Mouse (Mus musculus) G1E (cell line): ENCODE results near the gene Skiv2l. TPM values are rescaled to one million over a fixed set of nuclear protein-coding genes. Genes with fewer than 3 reads are reported as not detected.

Source experiments
- ATAC-seq: 2 replicates; pipeline ENCODE4 v1.8.0; 2016; ENCODE audit warnings: mild to moderate bottlenecking; ENCODE audit not compliant: insufficient number of reproducible peaks, poor library complexity, low FRiP score, severe bottlenecking; ENCODE audit errors: extremely low read depth
- DNase-seq: peaks from one replicate; pipeline ENCODE4 v3.0.0; 2012; ENCODE audit warnings: low spot score
- H3K27me3 ChIP-seq: 2 replicates; pipeline ENCODE4 v1.6.1; 2012; ENCODE audit warnings: mild to moderate bottlenecking, low read length, inconsistent platforms; ENCODE audit not compliant: insufficient read depth
- H3K36me3 ChIP-seq: replicated peaks from 2 replicates; pipeline ENCODE3; 2012; ENCODE audit warnings: mild to moderate bottlenecking, inconsistent platforms
- H3K4me1 ChIP-seq: 2 replicates; pipeline ENCODE4 v1.6.1; 2012; ENCODE audit warnings: low read depth, low read length, inconsistent platforms, mixed read lengths; ENCODE audit not compliant: insufficient read depth
- H3K4me3 ChIP-seq: 2 replicates; pipeline ENCODE4 v1.5.1; 2012; ENCODE audit warnings: low read depth, mild to moderate bottlenecking, inconsistent platforms, low read length, moderate library complexity, mixed read lengths
- H3K9me3 ChIP-seq: replicated peaks from 2 replicates; pipeline ENCODE4 v1.6.1; 2012; ENCODE audit warnings: inconsistent platforms
- CTCF ChIP-seq: IDR thresholded peaks from 2 replicates; pipeline ENCODE4 v1.5.1; 2012; ENCODE audit warnings: low read depth, low read length, inconsistent platforms, mixed read lengths
- GATA1 ChIP-seq: IDR thresholded peaks from 2 replicates; pipeline ENCODE4 v1.6.1; 2012; ENCODE audit warnings: borderline replicate concordance, low read length, inconsistent platforms, mixed read lengths
- GATA2 ChIP-seq: IDR thresholded peaks from 2 replicates; pipeline ENCODE4 v1.6.1; 2012; ENCODE audit warnings: low read depth, low read length, inconsistent platforms, borderline replicate concordance
- POLR2AphosphoS5 ChIP-seq: IDR thresholded peaks from 2 replicates; pipeline ENCODE4 v1.6.1; 2012; ENCODE audit warnings: low read depth, low read length, inconsistent platforms; ENCODE audit not compliant: insufficient replicate concordance
- TAL1 ChIP-seq: conservative IDR thresholded peaks from 2 replicates; pipeline ENCODE4 v1.6.1; 2012; ENCODE audit warnings: low read depth, low read length, inconsistent platforms, mixed read lengths
- polyA plus RNA-seq: library from polyadenylated mRNA; stranded (reverse); fragments of >175 nt; gene quantifications from 2 replicates; pipeline ENCODE4 v1.2.3, GENCODE M21; 2012
- total RNA-seq, 2 experiments: library from RNA; stranded (forward) in 1 of 2; stranded (reverse) in 1 of 2; fragments of 200-1000 nt in 1 of 2; fragments of >200 nt in 1 of 2; fragmentation: Nextera tagmentation in 1 of 2; gene quantifications; 2 replicates each; pipeline ENCODE4 v1.2.3; 2014 to 2017

Gene Skiv2l
- total RNA-seq (2014; fragmentation: Nextera tagmentation): 25.8 and 37.9 TPM in 2 replicates
- 43.6 and 45.3 TPM in 2 replicates for total RNA-seq (2017)
- 48.8 and 54.7 TPM in 2 replicates for polyA plus RNA-seq

GRCm38 (mm10) chr17:34849722-34850516, at the start of gene Skiv2l, which contains the start of gene Nelfe:
TSS of gene Skiv2l (minus strand) at chr17:34850210.
TSS of gene Nelfe (plus strand) at chr17:34850391.
- TF ChIP-seq CTCF: no peak
- TF ChIP-seq POLR2AphosphoS5: no peak
- H3K4me1 ChIP-seq: peaks cover 53% of the 10 kb centered on the region
- ATAC-seq (peak; percentile 90), DNase-seq (peak; percentile 92)
- H3K27me3 ChIP-seq: no peaks in the 10 kb centered on the region
- no peaks in the 10 kb centered on the region for H3K9me3 ChIP-seq
- H3K36me3 ChIP-seq: peaks cover 80% of the 10 kb centered on the region
- peak within 1 kb of the TSS; percentile 82 for H3K4me3 ChIP-seq

GRCm38 (mm10) chr17:34899053-34899889, 49.3 kb upstream of the Skiv2l start:
- Histone ChIP-seq H3K4me3 (peak overlapping the region; percentile 91), H3K27me3 (no peaks in the 10 kb centered on the region), H3K9me3 (no peaks in the 10 kb centered on the region; the same call in 1 of the 2 replicates), H3K4me1 (peaks cover 57% of the 10 kb centered on the region), H3K36me3 (peaks cover 49% of the 10 kb centered on the region)
- no peak for ATAC-seq
- no peak for TF ChIP-seq POLR2AphosphoS5
- TF ChIP-seq GATA1: no peak
- no peak for TF ChIP-seq GATA2
- TF ChIP-seq TAL1: no peak
- TF ChIP-seq CTCF: no peak
- peak; percentile 56 for DNase-seq

GRCm38 (mm10) chr17:34898706-34899052, 48.7 kb upstream of the Skiv2l start:
- Histone ChIP-seq H3K4me1 (peaks cover 60% of the 10 kb centered on the region), H3K36me3 (peaks cover 45% of the 10 kb centered on the region), H3K9me3 (no peaks in the 10 kb centered on the region; the same call in 1 of the 2 replicates), H3K27me3 (no peaks in the 10 kb centered on the region), H3K4me3 (peak overlapping the region; percentile 91)
- no peak for ATAC-seq
- peak; percentile 67 for DNase-seq
- TF ChIP-seq CTCF: no peak

GRCm38 (mm10) chr17:34898160-34898586, 48.2 kb upstream of the Skiv2l start, which contains the start of the genes C2 and Ehmt2:
TSS of gene C2 (minus strand) at chr17:34898265.
TSS of gene Ehmt2 (plus strand) at chr17:34898469.
- no peaks in the 10 kb centered on the region; the same call in 1 of the 2 replicates for H3K9me3 ChIP-seq
- ATAC-seq (no peak; the same call in 1 of the 2 replicates), DNase-seq (peak; percentile 76)
- peaks cover 40% of the 10 kb centered on the region for H3K36me3 ChIP-seq
- peaks cover 57% of the 10 kb centered on the region for H3K4me1 ChIP-seq
- TF ChIP-seq TAL1 (no peak), POLR2AphosphoS5 (no peak), GATA2 (no peak), GATA1 (no peak), CTCF (no peak)
- no peaks in the 10 kb centered on the region for H3K27me3 ChIP-seq
- peak within 1 kb of the TSS; percentile 91 for H3K4me3 ChIP-seq

- no peak for DNase-seq
- H3K36me3 ChIP-seq: peaks cover 34% of the 10 kb centered on the region
- peak overlapping the region; percentile 91 for H3K4me3 ChIP-seq
- no peak for ATAC-seq
- H3K27me3 ChIP-seq: no peaks in the 10 kb centered on the region
- no peak for TF ChIP-seq GATA1
- 0 out of 2 replicates have a peak, but pooled peaks have one; percentile 2 for TF ChIP-seq POLR2AphosphoS5
- peaks cover 55% of the 10 kb centered on the region for H3K4me1 ChIP-seq
- no peaks in the 10 kb centered on the region; the same call in 1 of the 2 replicates for H3K9me3 ChIP-seq
Observed at GRCm38 (mm10) chr17:34897373-34898159, 47.6 kb upstream of the Skiv2l start.

- H3K4me3 ChIP-seq: peak overlapping the region; percentile 43; the same call in 1 of the 2 replicates
- TF ChIP-seq GATA2: no peak
- no peaks in the 10 kb centered on the region for H3K27me3 ChIP-seq
- peaks cover 24% of the 10 kb centered on the region for H3K36me3 ChIP-seq
- H3K9me3 ChIP-seq: no peaks in the 10 kb centered on the region; the same call in 1 of the 2 replicates
- H3K4me1 ChIP-seq: peaks cover 55% of the 10 kb centered on the region
- ATAC-seq: no peak
- no peak for DNase-seq
Observed at GRCm38 (mm10) chr17:34896366-34896765, 46.4 kb upstream of the Skiv2l start.
